Mouse (Mus musculus) limb, embryonic 12.5 days (tissue): ENCODE results near the gene Crp. TPM values are rescaled to one million over a fixed set of nuclear protein-coding genes. Genes with fewer than 3 reads are reported as not detected.

Experiments
- polyA plus RNA-seq: library from polyadenylated mRNA; unstranded; fragments of >200 nt; fragmentation: Nextera tagmentation; extraction: Ambion mirVana; gene quantifications from 2 replicates; pipeline ENCODE4 v1.2.1, GENCODE M21; 2016

Crp gene
- polyA plus RNA-seq, 1 experiment from 2014 or later: not detected

Other genes with a start within 250 kb of the Crp start
- 0.21 TPM in 1 of 2 replicates, not detected in the other for gene Slamf9, start 222.7 kb upstream of the Crp start, polyA plus RNA-seq
- gene Igsf9, start 216.3 kb upstream of the Crp start, polyA plus RNA-seq: 69.7 and 70.5 TPM in 2 replicates
- 66.4 and 74.9 TPM in 2 replicates for gene Tagln2, start 198.0 kb upstream of the Crp start, polyA plus RNA-seq
- 1.1 and 1.2 TPM in 2 replicates for gene Cfap45, start 177.3 kb upstream of the Crp start, polyA plus RNA-seq
- gene Vsig8, start 142.1 kb upstream of the Crp start, polyA plus RNA-seq: 0.18 TPM in 1 of 2 replicates, not detected in the other
- gene Slamf8, start 107.5 kb upstream of the Crp start, polyA plus RNA-seq: 0.17 TPM in 1 of 2 replicates, not detected in the other
- gene Fcrl6, start 95.5 kb upstream of the Crp start, polyA plus RNA-seq: 0.64 and 1.2 TPM in 2 replicates
- gene Dusp23, start 65.1 kb upstream of the Crp start, polyA plus RNA-seq: 9.5 and 9.6 TPM in 2 replicates
- not detected in 2 replicates for gene Apcs, start 197.0 kb downstream of the Crp start, polyA plus RNA-seq